Mouse (Mus musculus) left cerebral cortex, postnatal 36 days (tissue): ENCODE data around the gene Pym1. TPM values are rescaled to one million over a fixed set of nuclear protein-coding genes. Genes with fewer than 3 reads are reported as not detected.
"Not testable (repeated sequence)": the region's sequence is repeated elsewhere in the genome, so short reads cannot be mapped to it uniquely, and the experiment has no call there.

ENCODE experiments used
- DNase-seq, 2 experiments: peaks; one replicate each; pipeline ENCODE4 v3.0.0; 2021 to 2022; ENCODE audit warnings: low spot score in 2 of 2, mixed read lengths in 1 of 2
- intact Hi-C: fragments of 180-260 bp; cut with DNase I; formaldehyde crosslinking; loops from one replicate; pipeline ENCODE4 v1.15.1; 2025
- total RNA-seq, 2 experiments: library from RNA; stranded (reverse); gene quantifications; 2 replicates each; pipeline ENCODE4 v1.2.3; 2021

Gene Pym1
- total RNA-seq, result 10 to 100 TPM; 27.7 to 31.8 TPM

- intact Hi-C loops, result loop anchor here (1.0 to 5.0 kb wide), 2 partner anchors 50 to 58 kb away; partner anchors contain the start of gene Rab5b
- DNase-seq, result peak; percentile 52 to 60
Observed at GRCm38 (mm10) chr10:128747646-128748251, at the start of gene Pym1. Gene Pym1 (plus strand): TSS chr10:128747889.

DNA sequence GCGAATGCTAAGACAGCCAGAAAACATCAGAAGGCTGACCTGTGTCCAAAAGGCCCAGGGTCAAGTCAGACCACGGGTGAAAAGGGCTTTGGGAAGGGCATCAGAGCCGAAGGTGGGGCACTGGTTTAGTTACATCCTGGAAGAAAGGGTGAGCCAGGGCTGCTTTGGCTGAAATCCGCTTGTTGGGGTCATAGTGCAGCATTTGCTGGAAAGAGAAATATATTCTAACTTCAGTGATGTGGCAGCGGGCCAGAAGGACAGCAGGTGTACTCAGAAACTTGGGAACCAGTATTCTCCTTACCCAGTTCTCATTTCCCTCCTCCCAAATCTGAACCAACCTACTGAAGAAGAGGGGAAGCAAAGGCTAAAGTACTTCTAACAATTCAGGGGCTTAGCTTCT, 48.7 kb upstream of the Pym1 start:
- intact Hi-C loops, result loop anchor here (5.0 kb wide), 1 partner anchor 48 kb away; the partner anchor contains the start of gene Pym1
- no peak for DNase-seq

DNA sequence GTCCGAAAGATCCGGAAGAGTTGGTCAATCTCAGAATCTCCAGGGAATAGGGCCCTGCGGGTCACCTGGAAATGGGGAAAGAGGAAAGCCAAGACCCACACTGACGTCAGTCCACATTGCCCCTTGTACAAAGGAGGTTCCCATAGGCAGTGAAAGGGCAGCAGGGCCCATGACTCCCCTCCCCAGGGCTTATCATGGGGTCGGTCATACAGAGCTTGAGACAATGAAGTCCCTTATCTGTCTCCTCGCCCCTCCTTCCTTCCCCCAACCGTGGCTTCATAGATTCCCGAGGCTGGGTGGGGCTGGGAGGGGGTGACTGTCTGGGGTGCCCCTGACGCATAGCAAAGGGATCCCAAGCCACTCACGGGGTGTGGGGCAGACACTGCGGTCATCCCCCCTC, 48.1 kb upstream of the Pym1 start:
- intact Hi-C loops, result loop anchor here (5.0 kb wide), 1 partner anchor 48 kb away; the partner anchor contains the start of gene Pym1
- DNase-seq, result no peak

GRCm38 (mm10) chr10:128700712-128701111, 47.0 kb upstream of the Pym1 start:
- no peak for DNase-seq
- intact Hi-C loops, result no loop called here

DNA sequence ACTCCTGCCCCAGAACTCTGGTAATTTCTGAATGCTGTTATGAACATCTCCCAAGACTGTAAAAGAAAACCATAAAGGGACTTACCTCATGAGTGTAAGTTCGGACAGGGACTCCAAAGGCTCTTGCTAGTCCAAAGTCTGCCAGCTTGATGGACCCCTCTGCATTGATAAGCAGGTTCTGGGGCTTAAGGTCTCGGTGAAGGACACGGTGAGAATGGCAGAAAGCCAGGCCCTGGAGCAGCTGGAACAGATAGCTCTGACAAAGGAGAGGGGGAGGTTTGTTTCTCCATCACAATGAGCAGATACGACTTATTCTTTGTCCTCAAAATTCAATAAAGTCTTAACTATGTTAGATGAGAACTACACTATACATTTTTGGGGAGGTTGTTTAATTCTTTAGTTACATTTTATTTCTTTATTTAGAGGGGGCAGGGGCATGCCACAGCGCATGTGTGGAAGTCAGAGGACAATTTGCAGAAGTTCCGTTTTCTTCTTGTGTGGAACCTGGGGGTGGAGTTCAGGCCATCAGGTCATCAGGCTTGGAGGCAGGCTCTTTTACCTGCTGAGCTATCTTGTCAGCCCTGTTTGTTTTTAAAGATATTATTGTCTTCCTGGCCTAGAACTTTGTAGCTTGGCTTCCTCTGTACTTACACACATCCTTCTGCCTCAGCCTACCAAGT, 45.2 kb upstream of the Pym1 start:
- DNase-seq, result no peak
- intact Hi-C loops, result no loop called here

GRCm38 (mm10) chr10:128703895-128704294, 43.8 kb upstream of the Pym1 start, which contains the start of gene Pmel:
Gene Pmel (plus strand): TSS chr10:128704195.
- intact Hi-C loops, result no loop called here
- no peak for DNase-seq

GRCm38 (mm10) chr10:128704491-128705316, 43.0 kb upstream of the Pym1 start, which contains the start of gene Cdk2:
Gene Cdk2 (minus strand): TSS chr10:128705031.
- intact Hi-C loops, result no loop called here
- DNase-seq, result peak; percentile 80 to 82

- intact Hi-C loops, result no loop called here
- no peak for DNase-seq
Observed at GRCm38 (mm10) chr10:128705317-128705693, 42.4 kb upstream of the Pym1 start.

- DNase-seq, intact Hi-C loops: not testable (repeated sequence)
Observed at GRCm38 (mm10) chr10:128711318-128711717, 36.4 kb upstream of the Pym1 start.

- DNase-seq, result no peak
- intact Hi-C loops, result no loop called here
Observed at GRCm38 (mm10) chr10:128715559-128716537, 31.8 kb upstream of the Pym1 start.

- intact Hi-C loops, DNase-seq: not testable (repeated sequence)
Observed at GRCm38 (mm10) chr10:128725466-128725865, 22.2 kb upstream of the Pym1 start.

DNA sequence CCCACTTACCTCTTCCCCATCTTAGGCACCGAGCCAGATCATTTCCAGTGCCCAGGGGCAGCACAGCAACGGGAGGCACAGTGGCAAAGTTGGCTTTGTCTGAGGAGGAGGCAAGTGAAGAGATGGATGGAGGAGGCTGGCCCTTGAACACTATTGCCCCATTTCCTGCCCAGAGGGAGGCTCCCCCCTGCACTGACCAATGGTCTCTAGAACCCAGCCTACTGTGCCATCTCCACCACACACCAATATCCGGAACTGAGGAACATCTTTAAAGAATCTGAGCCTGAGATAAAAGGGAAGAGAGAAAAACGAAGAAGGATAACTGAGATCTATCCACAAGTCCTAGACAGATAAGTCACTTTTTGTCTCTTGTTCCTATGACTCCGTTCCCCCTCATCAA, 19.6 kb upstream of the Pym1 start:
- DNase-seq, result no peak
- intact Hi-C loops, result no loop called here

DNA sequence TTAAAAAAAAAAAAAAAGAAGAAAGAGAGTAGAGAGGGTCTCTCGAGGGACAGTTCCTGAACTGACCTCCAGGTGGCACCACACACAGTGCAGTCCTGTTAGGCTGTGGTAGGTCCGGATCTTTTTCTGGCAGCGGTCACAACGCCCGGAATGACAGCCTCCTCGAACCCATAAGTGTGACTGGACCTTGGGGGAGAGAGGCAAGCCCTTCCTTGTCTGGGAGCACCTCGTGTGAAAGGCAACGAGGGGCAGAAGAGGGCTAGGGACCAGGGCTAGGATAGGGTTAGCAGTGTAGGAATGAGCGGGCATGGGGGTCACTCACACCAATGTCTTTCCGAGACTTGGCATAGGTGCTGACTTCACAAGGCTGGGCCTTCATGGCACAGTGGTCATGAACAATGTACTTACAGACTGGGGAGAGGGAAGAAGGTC, 16.7 kb upstream of the Pym1 start:
- intact Hi-C loops, result no loop called here
- peak; percentile 18 to 33 for DNase-seq

GRCm38 (mm10) chr10:128731992-128732391, 15.7 kb upstream of the Pym1 start:
- no peak for DNase-seq
- intact Hi-C loops, result no loop called here

DNA sequence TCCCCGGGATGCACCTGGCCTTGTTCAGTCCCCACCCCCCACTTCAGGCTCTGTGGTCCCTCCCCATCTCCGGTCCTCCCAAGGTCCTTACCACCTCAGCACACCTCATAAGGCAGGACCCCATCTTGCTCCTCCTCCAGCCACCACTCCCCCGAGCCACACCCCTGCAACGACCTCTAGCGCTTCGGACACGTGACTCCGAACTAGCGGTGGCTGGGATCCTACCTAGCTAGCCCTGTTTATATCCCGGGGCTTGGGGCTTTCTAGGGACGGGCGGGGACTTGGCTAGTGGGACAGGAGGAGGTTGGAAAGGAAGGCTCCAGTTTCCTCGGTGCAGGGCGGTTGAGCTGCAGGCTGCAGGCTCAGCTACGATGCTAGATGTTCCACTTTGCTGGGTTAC, 10.3 kb upstream of the Pym1 start:
- no peak for DNase-seq
- intact Hi-C loops, result loop anchor here (5.0 kb wide), 1 partner anchor 155 kb away; the partner anchor contains the start of gene Gdf11

GRCm38 (mm10) chr10:128740296-128740695, 7.4 kb upstream of the Pym1 start:
- no peak for DNase-seq
- intact Hi-C loops, result no loop called here

DNA sequence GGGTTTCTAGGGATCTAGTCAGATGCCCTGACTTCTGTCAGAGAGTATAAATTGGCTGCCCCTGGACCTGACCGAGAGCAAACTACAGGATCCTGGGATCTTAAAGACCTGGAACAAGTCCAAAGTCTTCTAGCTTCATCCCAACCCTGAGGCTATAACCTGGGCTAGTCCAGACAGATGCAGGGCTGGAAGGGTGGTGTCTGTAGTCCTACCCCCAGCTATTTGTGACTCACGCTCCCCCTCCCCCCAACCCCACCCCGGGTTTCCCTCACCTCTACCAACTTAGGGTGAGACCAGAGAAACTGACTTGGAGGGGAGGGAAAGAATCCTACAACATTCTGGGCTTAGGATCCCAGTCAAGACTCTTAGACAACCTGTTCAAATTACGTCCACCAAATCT, 5.1 kb upstream of the Pym1 start:
- intact Hi-C loops, result no loop called here
- no peak for DNase-seq

DNA sequence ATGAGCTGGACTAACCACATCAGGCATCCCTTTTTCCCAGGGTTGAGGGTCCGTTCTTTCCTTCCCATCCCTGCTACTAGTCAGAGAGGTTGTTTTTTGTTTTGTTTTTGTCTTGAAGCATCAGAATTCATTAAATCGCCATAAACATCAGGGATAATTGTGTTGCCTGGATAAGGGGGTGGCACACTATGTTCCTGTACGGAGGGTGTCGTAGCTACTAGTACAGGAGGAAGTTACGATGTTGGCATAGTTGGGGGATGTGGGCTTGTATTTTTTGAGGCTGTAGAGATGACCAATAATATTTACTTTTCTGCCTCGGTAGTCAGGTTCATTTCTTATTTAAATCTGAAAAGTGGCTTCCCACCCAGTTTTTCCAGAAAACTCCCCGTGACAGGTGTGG, 4.5 kb upstream of the Pym1 start:
- intact Hi-C loops, result no loop called here
- no peak for DNase-seq

GRCm38 (mm10) chr10:128743791-128744191, 3.9 kb upstream of the Pym1 start:
- intact Hi-C loops, result no loop called here
- peak; percentile 46 to 50 for DNase-seq
